Mouse (Mus musculus) midbrain, embryonic 10.5 days (tissue): ENCODE measurements around the gene Ces2b. TPM values are rescaled to one million over a fixed set of nuclear protein-coding genes. Genes with fewer than 3 reads are reported as not detected.

Experiments
- DNase-seq: peaks from one replicate; pipeline ENCODE4 v3.0.0-alpha.2; 2017; ENCODE audit warnings: low spot score
- H3K27ac ChIP-seq: fragments of 300-500 bp; sonication (generic); replicated peaks from 2 replicates; pipeline ENCODE4 v1.5.1; 2016; ENCODE audit warnings: mild to moderate bottlenecking
- H3K27me3 ChIP-seq: fragments of 300-500 bp; sonication (generic); 2 replicates; pipeline ENCODE4 v1.6.1; 2016; ENCODE audit warnings: low read depth, mild to moderate bottlenecking; ENCODE audit not compliant: poor library complexity, severe bottlenecking
- H3K36me3 ChIP-seq: fragments of 300-500 bp; sonication (generic); 2 replicates; pipeline ENCODE4 v1.6.1; 2016; ENCODE audit warnings: mild to moderate bottlenecking, moderate library complexity
- H3K4me1 ChIP-seq: fragments of 300-500 bp; sonication (generic); 2 replicates; pipeline ENCODE4 v1.6.1; 2016
- H3K4me3 ChIP-seq: fragments of 300-500 bp; sonication (generic); 2 replicates; pipeline ENCODE4 v1.5.1; 2016; ENCODE audit warnings: mild to moderate bottlenecking, moderate library complexity
- H3K9me3 ChIP-seq: fragments of 300-500 bp; sonication (generic); replicated peaks from 2 replicates; pipeline ENCODE4 v1.6.1; 2016; ENCODE audit warnings: mild to moderate bottlenecking
- WGBS: fragments of 180-500 bp; shearing (Covaris S2); methylation state at CpG from one replicate; pipeline ENCODE4 v1.1.7; 2016; 5-methylcytosine and 5-hydroxymethylcytosine counted together
- polyA plus RNA-seq: library from polyadenylated mRNA; unstranded; fragments of >200 nt; fragmentation: Nextera tagmentation; extraction: Ambion mirVana; gene quantifications from 2 replicates; pipeline ENCODE4 v1.2.1, GENCODE M21; 2016

The Ces2b gene
- polyA plus RNA-seq = 0.22 TPM in 1 of 2 replicates, not detected in the other

- Histone ChIP-seq H3K27ac (no peak within 1 kb of the TSS), H3K4me1 (peaks cover 4% of the 10 kb centered on the region; the same call in 1 of the 2 replicates), H3K4me3 (no peak within 1 kb of the TSS), H3K27me3 (peaks cover 4% of the 10 kb centered on the region; the same call in 1 of the 2 replicates), H3K36me3 (no peaks in the 10 kb centered on the region), H3K9me3 (no peaks in the 10 kb centered on the region)
- no peak for DNase-seq
- WGBS = 78% methylated on average over 5 of the region's 5 CpGs
Observed at GRCm38 (mm10) chr8:104831440-104831839, at the start of gene Ces2b. Gene Ces2b (plus strand): TSS chr8:104831572.

GRCm38 (mm10) chr8:104787049-104787448, 44.3 kb upstream of the Ces2b start:
- Histone ChIP-seq H3K4me1 (no peaks in the 10 kb centered on the region), H3K27ac (no peak overlapping the region), H3K4me3 (no peak overlapping the region), H3K9me3 (no peaks in the 10 kb centered on the region; the same call in 1 of the 2 replicates), H3K27me3 (no peaks in the 10 kb centered on the region), H3K36me3 (no peaks in the 10 kb centered on the region)
- no peak for DNase-seq
- WGBS = 69% methylated on average over 1 of the region's 1 CpGs

- no peak overlapping the region for H3K4me3 ChIP-seq
- H3K27ac ChIP-seq = no peak overlapping the region
- no peaks in the 10 kb centered on the region for H3K27me3 ChIP-seq
- no peak for DNase-seq
- 80% methylated on average over 2 of the region's 2 CpGs for whole genome bisulfite sequencing
- H3K36me3 ChIP-seq = no peaks in the 10 kb centered on the region
- no peaks in the 10 kb centered on the region for H3K9me3 ChIP-seq
- no peaks in the 10 kb centered on the region for H3K4me1 ChIP-seq
Observed at GRCm38 (mm10) chr8:104788929-104789328, 42.4 kb upstream of the Ces2b start.

GRCm38 (mm10) chr8:104789886-104790680, 41.3 kb upstream of the Ces2b start:
- Histone ChIP-seq H3K4me1 (no peaks in the 10 kb centered on the region), H3K9me3 (no peaks in the 10 kb centered on the region), H3K27me3 (no peaks in the 10 kb centered on the region), H3K27ac (no peak overlapping the region), H3K36me3 (no peaks in the 10 kb centered on the region), H3K4me3 (no peak overlapping the region)
- no peak for DNase-seq
- 65% methylated on average over 3 of the region's 3 CpGs for WGBS

- Histone ChIP-seq H3K9me3 (no peaks in the 10 kb centered on the region), H3K36me3 (no peaks in the 10 kb centered on the region), H3K27me3 (no peaks in the 10 kb centered on the region), H3K4me3 (no peak overlapping the region), H3K27ac (no peak overlapping the region), H3K4me1 (no peaks in the 10 kb centered on the region)
- WGBS = 89% methylated on average over 1 of the region's 1 CpGs
- DNase-seq = no peak
Observed at GRCm38 (mm10) chr8:104799385-104799784, 32.0 kb upstream of the Ces2b start.

- 7% methylated on average over 2 of the region's 2 CpGs for WGBS
- Histone ChIP-seq H3K27ac (peak overlapping the region; percentile 80), H3K4me1 (peaks cover 24% of the 10 kb centered on the region), H3K36me3 (no peaks in the 10 kb centered on the region), H3K9me3 (no peaks in the 10 kb centered on the region), H3K4me3 (no peak overlapping the region), H3K27me3 (no peaks in the 10 kb centered on the region)
- DNase-seq = peak; percentile 42
Observed at GRCm38 (mm10) chr8:104806127-104806526, 25.2 kb upstream of the Ces2b start.

GRCm38 (mm10) chr8:104808542-104809413, 22.6 kb upstream of the Ces2b start:
- no peaks in the 10 kb centered on the region for H3K27me3 ChIP-seq
- H3K27ac ChIP-seq = no peak overlapping the region
- H3K4me3 ChIP-seq = no peak overlapping the region
- peaks cover 24% of the 10 kb centered on the region for H3K4me1 ChIP-seq
- 88% methylated on average over 7 of the region's 7 CpGs for WGBS
- no peaks in the 10 kb centered on the region for H3K36me3 ChIP-seq
- H3K9me3 ChIP-seq = no peaks in the 10 kb centered on the region
- no peak for DNase-seq

GRCm38 (mm10) chr8:104809436-104809835, 21.9 kb upstream of the Ces2b start:
- WGBS = 94% methylated on average over 3 of the region's 3 CpGs
- no peaks in the 10 kb centered on the region for H3K9me3 ChIP-seq
- H3K27me3 ChIP-seq = no peaks in the 10 kb centered on the region
- no peaks in the 10 kb centered on the region for H3K36me3 ChIP-seq
- H3K4me3 ChIP-seq = no peak overlapping the region
- no peak for DNase-seq
- no peak overlapping the region for H3K27ac ChIP-seq
- H3K4me1 ChIP-seq = peaks cover 24% of the 10 kb centered on the region

- no peak for DNase-seq
- WGBS = 79% methylated on average over 1 of the region's 1 CpGs
- Histone ChIP-seq H3K4me3 (no peak overlapping the region), H3K27ac (no peak overlapping the region), H3K27me3 (no peaks in the 10 kb centered on the region), H3K4me1 (no peaks in the 10 kb centered on the region), H3K36me3 (no peaks in the 10 kb centered on the region), H3K9me3 (no peaks in the 10 kb centered on the region)
Observed at GRCm38 (mm10) chr8:104826912-104827311, 4.5 kb upstream of the Ces2b start.

GRCm38 (mm10) chr8:104828221-104828620, 3.2 kb upstream of the Ces2b start:
- H3K4me3 ChIP-seq = no peak overlapping the region
- no peaks in the 10 kb centered on the region for H3K4me1 ChIP-seq
- no peak for DNase-seq
- H3K27ac ChIP-seq = no peak overlapping the region
- no peaks in the 10 kb centered on the region for H3K9me3 ChIP-seq
- H3K27me3 ChIP-seq = peaks cover 4% of the 10 kb centered on the region; the same call in 1 of the 2 replicates
- H3K36me3 ChIP-seq = no peaks in the 10 kb centered on the region
- WGBS = 82% methylated on average over 3 of the region's 3 CpGs

GRCm38 (mm10) chr8:104841360-104842078, 10.1 kb downstream of the Ces2b start:
- no peak for DNase-seq
- Histone ChIP-seq H3K9me3 (no peaks in the 10 kb centered on the region), H3K4me3 (no peak overlapping the region), H3K27ac (no peak overlapping the region), H3K27me3 (no peaks in the 10 kb centered on the region), H3K36me3 (no peaks in the 10 kb centered on the region), H3K4me1 (no peaks in the 10 kb centered on the region)
- WGBS = 90% methylated on average over 3 of the region's 3 CpGs

- Histone ChIP-seq H3K27ac (no peak within 1 kb of the TSS), H3K36me3 (no peaks in the 10 kb centered on the region), H3K4me3 (no peak within 1 kb of the TSS), H3K4me1 (no peaks in the 10 kb centered on the region), H3K9me3 (no peaks in the 10 kb centered on the region), H3K27me3 (no peaks in the 10 kb centered on the region)
- WGBS = 91% methylated on average over 3 of the region's 3 CpGs
- no peak for DNase-seq
Observed at GRCm38 (mm10) chr8:104846831-104847230, 15.5 kb downstream of the Ces2b start, which contains the start of gene Ces2c. Gene Ces2c (plus strand): TSS chr8:104847068.
